Mouse (Mus musculus): Measurements from ENCODE around the gene Dusp5. TPM values are rescaled to one million over a fixed set of nuclear protein-coding genes. Genes with fewer than 3 reads are reported as not detected.

Gene Dusp5
- total RNA-seq, 2 experiments from 2014 or later, result 6.0 to 7.9 TPM

GRCm38 (mm10) chr19:53538796-53539195 lies 9.9 kb downstream of the Dusp5 start:
- DNase-seq (ENCODE audit: low spot score in 2 of 2), result no peak

GRCm38 (mm10) chr19:53539296-53539695 lies 10.4 kb downstream of the Dusp5 start:
- no peak for DNase-seq (ENCODE audit: low spot score in 2 of 2)

- DNase-seq (ENCODE audit: low spot score in 2 of 2), result no peak
Observed at GRCm38 (mm10) chr19:53543602-53544001, 14.7 kb downstream of the Dusp5 start.

- no peak for DNase-seq (ENCODE audit: low spot score in 2 of 2)
Observed at GRCm38 (mm10) chr19:53544923-53545561, 16.1 kb downstream of the Dusp5 start.

- no peak for DNase-seq (ENCODE audit: low spot score in 2 of 2)
Observed at GRCm38 (mm10) chr19:53547597-53547996, 18.7 kb downstream of the Dusp5 start.

- no peak for DNase-seq (ENCODE audit: low spot score in 2 of 2)
Observed at GRCm38 (mm10) chr19:53550972-53551371, 22.1 kb downstream of the Dusp5 start.

GRCm38 (mm10) chr19:53552216-53552786 lies 23.4 kb downstream of the Dusp5 start:
- no peak for DNase-seq (ENCODE audit: low spot score in 2 of 2)

- no peak for DNase-seq (ENCODE audit: low spot score in 2 of 2)
Observed at GRCm38 (mm10) chr19:53552795-53553194, 23.9 kb downstream of the Dusp5 start.

GRCm38 (mm10) chr19:53554402-53554801 lies 25.5 kb downstream of the Dusp5 start:
- DNase-seq (ENCODE audit: low spot score in 2 of 2), result no peak

- DNase-seq (ENCODE audit: low spot score in 2 of 2), result no peak
Observed at GRCm38 (mm10) chr19:53554981-53555616, 26.2 kb downstream of the Dusp5 start.

- DNase-seq (ENCODE audit: low spot score in 2 of 2), result no peak
Observed at GRCm38 (mm10) chr19:53556841-53557240, 27.9 kb downstream of the Dusp5 start.

- no peak for DNase-seq (ENCODE audit: low spot score in 2 of 2)
Observed at GRCm38 (mm10) chr19:53557267-53557936, 28.5 kb downstream of the Dusp5 start.

GRCm38 (mm10) chr19:53560436-53560835 lies 31.5 kb downstream of the Dusp5 start:
- DNase-seq (ENCODE audit: low spot score in 2 of 2), result no peak

GRCm38 (mm10) chr19:53564174-53564573 lies 35.3 kb downstream of the Dusp5 start:
- no peak for DNase-seq (ENCODE audit: low spot score in 2 of 2)

GRCm38 (mm10) chr19:53565565-53566277 lies 36.8 kb downstream of the Dusp5 start:
- no peak for DNase-seq (ENCODE audit: low spot score in 2 of 2)

- no peak for DNase-seq (ENCODE audit: low spot score in 2 of 2)
Observed at GRCm38 (mm10) chr19:53567864-53568263, 39.0 kb downstream of the Dusp5 start.

- DNase-seq (ENCODE audit: low spot score in 2 of 2), result no peak
Observed at GRCm38 (mm10) chr19:53568553-53568952, 39.6 kb downstream of the Dusp5 start.

- DNase-seq (ENCODE audit: low spot score in 2 of 2), result no peak
Observed at GRCm38 (mm10) chr19:53571056-53571455, 42.1 kb downstream of the Dusp5 start.

GRCm38 (mm10) chr19:53571501-53572428 lies 42.9 kb downstream of the Dusp5 start:
- DNase-seq (ENCODE audit: low spot score in 2 of 2), result no peak

- DNase-seq (ENCODE audit: low spot score in 2 of 2), result no peak
Observed at GRCm38 (mm10) chr19:53572607-53573006, 43.7 kb downstream of the Dusp5 start.
